Mouse (Mus musculus): Measurements from ENCODE around the gene Gm48551. TPM values are rescaled to one million over a fixed set of nuclear protein-coding genes. Genes with fewer than 3 reads are reported as not detected.

Gene Gm48551
- total RNA-seq (2021), result 1 to 10 TPM; 3.4 to 5.0 TPM

DNA sequence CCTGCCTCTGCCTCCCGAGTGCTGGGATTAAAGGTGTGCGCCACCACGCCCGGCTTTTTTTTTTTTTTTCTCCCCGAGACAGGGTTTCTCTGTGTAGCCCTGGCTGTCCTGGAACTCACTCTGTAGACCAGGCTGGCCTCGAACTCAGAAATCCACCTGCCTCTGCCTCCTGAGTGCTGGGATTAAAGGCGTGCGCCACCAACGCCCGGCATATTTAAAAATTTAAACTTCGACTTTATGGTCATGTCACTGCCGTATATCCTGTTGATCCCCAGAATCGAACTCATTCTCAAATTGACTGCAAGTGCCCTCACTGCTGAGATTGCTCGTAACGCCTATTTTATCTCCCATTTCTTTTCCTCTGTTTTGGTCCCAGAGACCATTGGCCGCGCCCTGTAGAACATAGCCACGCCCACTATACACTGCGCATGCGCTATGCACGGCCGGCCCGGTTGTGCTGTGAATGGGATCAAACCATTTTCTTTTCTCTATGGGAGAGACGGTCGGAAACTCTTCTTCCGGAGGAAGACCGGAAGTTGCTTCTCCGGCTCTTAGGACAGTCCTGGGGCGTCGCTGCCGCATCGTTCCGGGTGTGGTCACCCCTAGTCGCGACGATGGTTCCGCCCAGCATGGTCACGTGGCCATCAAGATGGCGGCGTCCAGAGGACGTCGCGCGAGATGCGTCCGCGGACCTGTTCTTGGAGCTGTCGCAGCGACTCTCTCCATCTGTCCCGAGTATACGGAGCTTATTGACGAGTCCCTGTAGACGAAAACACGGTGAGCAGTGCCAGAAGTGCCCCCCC, at the start of gene Gm48551, which contains the start of gene Dohh:
Gene Gm48551 (plus strand): TSS at position 665 of the 803 bp plus-strand sequence.
Gene Dohh (plus strand): TSS at position 627 of the 803 bp plus-strand sequence.
- intact Hi-C loops (cut with DNase I), result no loop called here

DNA sequence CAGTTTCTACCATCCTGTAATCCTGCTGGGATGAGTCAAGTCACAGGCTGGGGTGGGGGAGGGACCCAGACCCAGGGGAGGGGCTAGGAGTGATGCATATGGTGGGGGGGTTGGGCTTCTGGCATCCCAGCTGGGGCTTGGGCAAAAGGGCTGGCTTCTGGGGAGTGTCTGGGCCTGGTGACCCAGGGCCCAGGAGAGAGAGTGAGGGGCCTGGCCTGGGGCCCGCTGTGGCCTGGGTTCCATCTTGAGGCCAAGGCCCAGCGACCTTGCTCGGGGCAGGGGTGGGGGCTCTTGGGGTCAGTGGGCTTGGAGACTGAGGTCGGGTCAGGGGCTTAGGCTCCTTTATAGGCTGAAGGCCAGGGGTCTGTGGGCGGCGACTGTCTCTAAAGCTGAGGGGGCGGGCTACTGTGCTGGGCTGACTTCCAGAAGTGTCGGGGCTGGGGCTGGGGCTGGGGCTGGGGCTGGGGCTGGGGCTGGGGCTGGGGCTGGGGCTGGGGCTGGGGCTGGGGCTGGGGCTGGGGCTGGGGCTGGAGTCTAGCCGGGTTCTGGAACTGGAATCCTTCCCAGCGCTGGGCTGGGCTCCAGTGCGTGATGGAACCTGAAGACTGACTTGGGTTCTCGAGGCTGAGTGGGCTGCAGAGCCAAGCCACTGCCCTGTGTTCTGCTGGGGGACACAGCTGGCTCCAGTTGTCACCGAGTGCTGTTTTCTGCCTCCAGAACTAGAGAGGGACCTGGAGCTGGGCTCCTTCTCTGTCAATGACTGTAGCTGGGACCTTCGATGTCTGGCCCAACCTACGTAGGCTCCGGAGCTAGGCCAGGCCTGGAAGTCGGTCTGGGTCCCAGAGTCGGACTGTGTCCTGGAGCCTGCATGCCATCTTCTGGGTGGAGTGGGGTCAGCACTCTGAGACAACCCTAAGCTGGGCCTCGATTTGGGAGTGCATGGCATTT, 48.6 kb upstream of the Gm48551 start:
- DNase-seq (ENCODE audit: extremely low spot score in 1 of 2, low spot score in 2 of 2), result no peak
- intact Hi-C loops (cut with DNase I), result no loop called here

More for the DNA sequence above, at the start of gene Gm48551, which contains the start of gene Dohh:
- DNase-seq (ENCODE audit: extremely low spot score in 1 of 2, low spot score in 2 of 2), result peak; percentile 98

DNA sequence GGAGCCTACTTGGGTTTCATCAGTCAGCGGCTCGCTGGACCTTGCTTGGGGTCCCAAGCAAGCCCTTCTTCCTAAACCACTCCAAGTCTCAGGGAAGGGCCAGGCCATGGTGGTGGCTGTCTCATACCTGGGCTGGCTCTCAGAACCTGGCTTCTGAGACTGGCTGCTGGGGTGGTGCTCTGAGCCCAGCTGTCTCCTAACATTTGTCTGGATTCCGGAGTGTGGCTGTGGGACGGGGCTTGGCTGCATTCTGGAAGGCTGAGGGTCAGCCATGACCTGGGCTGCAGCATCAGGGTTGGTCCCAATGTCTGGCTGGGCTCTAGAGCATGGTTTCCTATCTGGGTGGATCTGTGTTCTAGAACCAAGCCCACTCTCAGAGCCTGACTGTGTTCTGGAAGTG, 47.7 kb upstream of the Gm48551 start:
- no peak for DNase-seq (ENCODE audit: extremely low spot score in 1 of 2, low spot score in 2 of 2)
- intact Hi-C loops (cut with DNase I), result no loop called here

DNA sequence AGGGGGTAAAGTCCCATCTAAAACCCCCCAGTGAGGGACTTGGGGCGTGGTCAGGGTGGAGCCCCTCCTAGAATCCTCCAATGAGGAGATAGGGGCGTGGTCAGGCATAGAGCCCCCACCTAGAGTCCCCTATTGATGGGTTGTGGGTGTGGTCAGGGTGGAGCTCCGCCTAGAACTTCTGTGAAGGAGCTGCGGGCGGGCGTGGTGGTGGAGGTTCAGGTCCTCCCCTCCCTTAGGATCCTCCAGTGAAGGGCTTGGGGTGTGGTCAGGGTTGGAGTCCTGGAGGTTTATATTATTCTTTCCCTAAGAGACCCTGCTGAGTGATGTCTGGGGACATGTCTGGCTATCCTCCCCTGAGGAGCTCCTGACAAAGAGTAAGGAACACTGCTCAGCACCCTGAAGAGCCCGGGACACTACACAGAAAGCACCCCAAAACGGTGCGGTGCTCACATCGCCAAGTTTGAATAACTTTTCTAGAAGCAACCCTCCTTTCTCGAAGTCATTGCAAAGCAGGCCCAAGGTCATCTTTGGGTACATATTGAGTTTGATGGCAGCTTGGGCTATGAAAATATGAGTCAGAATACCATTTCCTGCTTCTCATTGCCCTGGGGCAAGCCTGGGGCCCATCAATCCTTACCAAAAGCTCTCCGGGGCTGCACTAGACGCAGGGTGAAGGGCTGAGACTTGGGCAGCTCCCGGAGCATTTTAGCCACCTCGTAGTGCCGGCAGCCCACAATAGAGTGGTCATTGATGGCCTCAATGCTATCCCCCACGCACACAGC, 43.5 kb upstream of the Gm48551 start:
- no peak for DNase-seq (ENCODE audit: extremely low spot score in 1 of 2, low spot score in 2 of 2)
- intact Hi-C loops (cut with DNase I), result no loop called here

DNA sequence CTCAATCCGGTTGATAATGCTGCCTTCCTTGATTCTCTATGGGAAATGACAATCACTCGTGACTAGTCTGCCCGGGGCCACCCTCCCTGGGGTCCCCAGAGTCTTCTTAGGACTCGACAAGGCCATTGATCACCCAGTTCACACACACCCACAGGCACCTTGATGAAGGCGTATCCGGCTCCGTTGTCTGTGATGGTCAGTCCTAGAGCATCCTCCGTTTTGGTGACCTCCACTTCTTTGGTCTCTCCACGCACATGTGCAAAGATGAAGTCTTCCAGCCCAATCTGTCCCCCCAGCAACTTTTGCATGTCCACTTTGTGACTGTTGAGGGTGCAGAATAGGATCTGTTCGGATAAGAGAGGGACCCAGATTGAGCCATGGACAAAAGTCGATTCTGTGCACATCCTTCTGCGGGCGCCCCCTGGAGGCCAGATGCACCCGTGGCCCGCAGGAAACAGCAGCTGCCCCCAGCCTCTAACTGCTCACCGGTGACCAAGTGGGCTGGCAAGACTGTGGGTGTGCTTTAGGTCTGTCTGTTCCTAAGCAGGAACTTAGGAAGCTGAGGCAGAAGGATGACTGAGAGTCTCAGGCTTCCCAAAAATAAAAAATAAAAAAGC, 42.8 kb upstream of the Gm48551 start:
- peak in 1 of 2 experiments; percentile 80 for DNase-seq (ENCODE audit: extremely low spot score in 1 of 2, low spot score in 2 of 2)
- intact Hi-C loops (cut with DNase I), result no loop called here

DNA sequence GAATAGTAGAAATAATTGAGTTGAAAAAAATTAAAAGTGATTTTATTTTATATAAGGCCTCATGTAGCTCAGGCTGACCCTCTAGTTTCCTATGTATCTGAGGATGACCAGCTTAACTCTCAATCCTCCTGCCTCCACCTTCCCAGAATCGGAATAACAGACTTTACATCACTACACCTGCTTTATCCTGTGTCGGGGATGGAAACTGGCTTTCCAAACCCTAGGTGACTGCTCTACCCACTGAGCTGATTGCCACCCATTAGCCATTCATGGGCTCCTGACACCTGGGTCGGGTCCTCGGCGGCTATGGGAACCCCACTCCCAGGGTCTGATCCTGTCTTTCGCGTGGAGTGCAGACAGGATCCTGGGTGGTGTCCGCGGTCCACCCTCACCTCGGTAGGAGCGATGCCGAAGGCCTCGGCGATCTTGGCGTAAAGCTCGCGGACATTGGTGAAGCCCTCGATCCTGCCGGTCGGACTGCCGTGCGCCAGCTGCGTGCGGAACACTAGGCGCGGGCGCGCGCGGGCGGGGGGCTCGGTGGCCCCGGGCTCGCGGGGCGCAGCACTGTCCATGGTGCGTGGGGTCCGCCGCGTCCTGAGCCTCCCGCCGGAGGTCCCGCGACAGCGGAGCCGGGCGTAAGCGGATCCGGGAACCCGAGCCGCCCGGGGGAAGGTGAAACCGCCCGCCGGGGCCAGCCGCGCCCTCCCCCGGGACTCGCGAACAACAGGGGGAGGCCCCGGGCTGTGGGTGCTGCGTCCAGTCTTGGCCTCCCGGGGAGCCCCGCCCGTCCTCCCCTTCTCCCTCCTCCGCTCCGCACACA, 41.4 kb upstream of the Gm48551 start, which contains the start of gene Gipc3:
Gene Gipc3 (minus strand): TSS at position 581 of the 820 bp plus-strand sequence.
- no peak for DNase-seq (ENCODE audit: extremely low spot score in 1 of 2, low spot score in 2 of 2)
- intact Hi-C loops (cut with DNase I), result no loop called here

DNA sequence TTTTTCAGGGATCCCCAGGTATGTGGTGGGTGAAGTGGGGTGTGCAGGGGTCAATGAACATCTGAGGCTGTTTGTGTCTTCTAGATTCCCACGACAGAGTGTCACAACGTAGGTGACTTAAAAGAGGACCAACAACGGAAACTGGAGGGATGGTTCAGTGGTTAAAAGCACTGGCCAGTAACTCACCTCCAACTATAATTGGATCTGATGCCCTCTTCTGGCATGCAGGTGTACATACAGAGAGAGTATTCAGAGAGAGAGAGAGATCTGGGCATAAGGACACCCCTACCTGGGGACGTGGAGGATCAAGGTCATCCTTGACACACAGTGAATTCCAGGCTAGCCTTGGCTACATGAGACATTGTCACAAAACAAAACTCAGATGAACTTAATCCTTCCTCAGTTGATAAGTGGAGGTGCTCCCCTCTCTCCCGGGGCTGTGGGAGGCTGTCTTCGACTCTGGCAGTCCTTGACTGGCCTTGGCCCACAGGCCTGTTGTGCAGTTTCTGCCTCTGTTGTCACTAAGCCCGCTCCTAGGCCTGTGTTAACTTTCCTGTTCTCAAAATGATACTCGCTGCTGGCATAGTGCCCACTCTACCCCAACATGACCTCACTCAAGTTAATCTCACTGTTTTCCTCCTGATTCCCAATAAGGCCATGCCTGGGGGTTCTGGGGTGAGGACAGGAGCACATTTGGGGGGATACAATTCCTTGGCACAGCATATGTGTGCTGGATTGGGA, 39.7 kb upstream of the Gm48551 start:
- intact Hi-C loops (cut with DNase I), result loop anchor here (5.0 kb wide), 1 partner anchor 147 kb away; no protein-coding TSS in a partner anchor
- DNase-seq (ENCODE audit: extremely low spot score in 1 of 2, low spot score in 2 of 2), result no peak

DNA sequence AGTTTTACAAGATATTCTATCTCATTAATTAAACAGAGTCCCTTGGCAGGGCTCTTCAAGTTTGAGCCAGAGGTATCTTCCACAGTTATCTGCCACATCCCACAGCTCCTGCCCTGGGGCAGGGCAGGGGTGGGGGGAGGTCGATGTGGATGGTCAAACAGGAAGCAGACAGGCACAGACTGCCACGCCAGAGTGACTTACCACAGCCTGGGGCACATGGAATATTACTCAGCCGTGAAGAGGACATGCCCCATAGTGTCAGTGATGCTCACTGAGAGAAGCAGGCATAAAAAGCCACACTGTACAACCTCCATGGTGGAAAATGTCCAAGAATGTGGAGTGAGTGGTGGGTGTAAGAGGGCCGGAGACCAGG, 39.1 kb upstream of the Gm48551 start:
- intact Hi-C loops (cut with DNase I), result loop anchor here (5.0 kb wide), 1 partner anchor 148 kb away; no protein-coding TSS in a partner anchor
- no peak for DNase-seq (ENCODE audit: extremely low spot score in 1 of 2, low spot score in 2 of 2)

DNA sequence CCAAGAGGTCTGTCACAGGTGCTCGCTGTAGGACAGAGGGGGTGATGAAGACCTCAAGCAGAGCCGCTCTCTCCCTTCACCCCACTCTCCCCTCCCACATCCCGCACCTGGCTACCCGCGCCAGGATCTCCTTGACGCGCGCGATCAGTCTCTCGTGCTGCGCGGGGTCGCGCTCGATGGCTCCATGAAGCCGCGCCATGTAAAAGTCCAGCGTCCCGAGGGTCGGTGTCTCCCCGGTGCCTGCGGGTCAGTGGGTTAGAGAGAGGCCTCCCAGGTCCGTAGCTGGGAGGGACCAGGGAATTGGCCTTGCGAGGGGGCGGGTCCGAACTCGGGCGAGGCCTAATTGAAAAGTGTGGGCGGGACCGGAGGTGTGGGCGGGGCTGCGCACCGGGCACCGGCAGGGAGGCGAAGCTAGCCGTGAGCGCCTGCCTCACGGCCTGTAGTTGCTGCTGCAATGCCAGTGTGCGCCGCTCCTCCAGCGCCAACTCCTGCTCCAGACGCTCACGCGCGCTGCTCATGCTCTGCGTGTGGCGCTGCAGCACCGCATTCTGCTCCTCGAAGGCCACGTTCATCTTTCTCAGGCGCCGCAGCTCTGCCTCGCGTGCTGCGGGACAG, 37.7 kb upstream of the Gm48551 start:
- intact Hi-C loops (cut with DNase I), result loop anchor here (5.0 kb wide), 1 partner anchor 149 kb away; no protein-coding TSS in a partner anchor
- DNase-seq (ENCODE audit: extremely low spot score in 1 of 2, low spot score in 2 of 2), result peak in 1 of 2 experiments; percentile 76

DNA sequence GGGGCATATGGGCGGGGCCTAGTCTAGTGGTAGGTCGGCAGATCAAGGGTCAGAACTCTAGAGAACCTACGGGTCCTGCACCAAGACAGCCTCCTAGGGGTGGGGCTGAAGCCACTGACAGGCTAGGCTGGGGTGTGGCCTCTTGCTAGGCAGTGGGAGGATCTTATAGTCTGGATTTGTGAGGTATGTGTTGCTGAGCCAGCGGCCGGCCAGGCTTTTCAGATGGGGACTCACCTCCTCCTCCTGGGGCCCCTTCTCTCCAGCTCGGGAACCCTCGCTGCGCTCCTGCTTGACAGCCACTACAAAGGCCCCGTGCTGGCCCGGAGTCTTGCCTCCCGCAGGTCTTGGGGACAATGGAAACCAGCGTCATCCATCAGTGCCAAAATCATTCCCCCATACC, 35.1 kb upstream of the Gm48551 start:
- DNase-seq (ENCODE audit: extremely low spot score in 1 of 2, low spot score in 2 of 2), result peak in 1 of 2 experiments; percentile 66
- intact Hi-C loops (cut with DNase I), result loop anchor here (5.0 kb wide), 1 partner anchor 152 kb away; no protein-coding TSS in a partner anchor

DNA sequence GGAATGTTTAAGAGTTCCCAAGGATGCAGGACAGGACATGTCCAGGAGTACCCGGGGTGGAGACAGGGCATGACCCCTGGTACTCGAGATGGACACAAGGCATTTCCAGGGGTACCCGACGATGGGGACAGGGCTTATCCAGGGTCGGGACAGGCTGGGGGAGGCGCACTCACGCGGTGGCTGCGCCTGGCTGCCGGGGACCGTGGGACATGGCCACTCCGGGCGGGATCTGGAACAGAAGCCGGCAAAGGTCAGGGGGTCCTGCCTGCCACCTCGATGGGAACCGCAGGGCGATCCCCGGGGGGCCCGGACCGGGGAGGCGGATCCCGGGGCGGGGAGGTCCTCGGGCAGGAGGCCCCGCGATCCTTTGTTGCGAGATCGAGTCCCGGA, 34.3 kb upstream of the Gm48551 start:
- intact Hi-C loops (cut with DNase I), result loop anchor here (5.0 kb wide), 1 partner anchor 153 kb away; no protein-coding TSS in a partner anchor
- DNase-seq (ENCODE audit: extremely low spot score in 1 of 2, low spot score in 2 of 2), result no peak

DNA sequence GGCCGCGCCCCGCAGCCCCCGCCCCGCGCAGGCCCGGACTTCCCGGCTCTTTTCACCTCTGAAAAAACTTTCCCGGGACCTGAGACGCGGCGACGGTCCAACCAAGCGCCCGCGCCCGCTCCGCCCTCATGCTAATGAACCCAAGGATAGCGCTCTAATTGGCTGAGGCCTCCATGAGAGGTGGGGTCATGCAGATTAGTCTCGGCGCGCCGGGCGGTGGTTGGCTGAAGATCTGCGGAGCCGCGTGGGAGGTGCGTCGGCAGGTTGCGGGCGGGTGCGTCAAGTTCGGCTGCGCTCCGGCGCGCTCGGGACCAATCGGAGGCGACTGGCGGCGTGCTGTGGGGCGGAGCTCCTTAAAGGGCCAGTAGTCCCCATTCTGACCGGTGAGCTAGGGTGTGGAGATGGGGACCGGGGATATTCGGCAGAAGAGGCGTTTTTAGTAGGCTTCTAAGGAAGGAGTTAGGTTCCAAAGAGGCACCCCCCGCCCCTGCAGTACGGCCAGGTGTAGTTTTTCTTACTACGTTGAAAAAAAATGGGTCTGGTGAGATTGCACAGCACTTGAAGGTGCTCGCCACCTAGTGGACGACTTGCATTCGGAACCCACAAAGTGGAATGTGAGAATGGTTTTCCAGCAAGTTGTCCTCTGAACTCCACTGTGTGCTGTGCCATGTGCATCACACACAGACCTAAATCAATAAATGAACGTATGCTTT, 33.8 kb upstream of the Gm48551 start, which contains the start of gene Hmg20b:
Gene Hmg20b (minus strand): TSS at position 130 of the 713 bp plus-strand sequence.
- peak; percentile 99 to 100 for DNase-seq (ENCODE audit: extremely low spot score in 1 of 2, low spot score in 2 of 2)
- intact Hi-C loops (cut with DNase I), result no loop called here

DNA sequence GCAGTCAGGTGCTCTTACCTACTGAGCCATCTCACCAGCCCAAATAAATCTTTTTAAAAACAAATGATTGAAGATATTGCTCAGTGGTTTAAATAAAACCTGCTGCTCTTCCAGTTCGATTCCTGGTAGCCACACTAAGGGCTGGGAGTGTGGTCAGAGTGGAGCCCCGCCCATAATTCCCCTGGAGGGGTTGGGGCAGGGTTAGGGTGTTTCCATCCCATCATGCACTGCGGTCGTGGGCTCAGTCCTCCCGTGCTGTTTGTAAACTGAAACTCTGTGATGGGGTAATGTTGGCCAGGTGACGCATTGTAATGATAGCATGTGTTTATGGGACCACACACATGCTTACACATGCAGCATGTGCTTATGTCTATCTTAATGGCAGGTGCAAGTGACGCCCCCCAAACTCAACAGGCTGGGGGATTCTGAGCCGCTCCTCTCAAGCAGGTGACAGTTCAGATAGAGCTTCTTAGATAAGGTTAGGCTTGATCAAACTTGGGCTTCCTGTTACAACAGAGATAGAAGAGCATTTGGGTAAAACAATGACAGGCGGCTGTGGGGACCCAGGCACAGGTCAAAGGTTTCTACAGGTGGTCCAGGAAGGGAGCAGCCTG, 32.5 kb upstream of the Gm48551 start:
- intact Hi-C loops (cut with DNase I), result loop anchor here (2.0 kb wide), 1 partner anchor 61 kb away; the partner anchor contains the start of gene Tjp3
- DNase-seq (ENCODE audit: extremely low spot score in 1 of 2, low spot score in 2 of 2), result no peak

DNA sequence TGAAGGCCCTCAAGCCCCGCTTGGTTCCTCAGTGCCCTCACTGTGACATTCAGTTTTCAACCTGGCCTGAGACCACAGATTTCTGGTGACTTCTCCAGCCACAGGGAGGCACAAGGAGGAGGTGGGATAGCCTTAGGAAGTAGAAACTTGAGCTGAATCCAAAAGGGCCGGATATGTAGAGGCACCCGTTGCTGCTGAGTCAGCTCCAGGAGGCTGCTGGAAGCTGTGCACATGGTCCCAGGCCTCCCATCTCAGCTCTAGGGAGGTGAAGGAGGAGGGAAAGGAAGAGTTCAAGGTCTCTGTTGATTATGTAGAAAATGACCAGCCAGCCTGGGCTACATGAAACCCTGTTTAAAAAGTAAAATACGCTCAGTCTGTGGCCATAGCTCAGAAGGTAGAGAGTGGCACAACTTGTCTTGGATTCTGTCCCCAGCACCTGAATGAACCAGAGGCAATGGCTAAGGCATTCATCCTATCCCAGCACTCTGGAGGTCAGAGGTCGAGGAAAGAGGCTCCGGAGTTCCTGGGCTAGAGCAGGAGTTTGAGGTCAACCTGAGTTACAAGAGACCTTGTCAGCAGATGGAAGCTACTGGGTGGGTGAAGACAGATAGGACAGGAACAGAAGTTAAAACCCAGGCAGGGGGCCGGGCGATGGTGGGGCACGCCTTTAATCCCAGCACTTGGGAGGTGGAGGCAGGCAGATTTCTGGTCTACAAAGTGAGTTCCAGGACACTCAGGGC, 29.4 kb upstream of the Gm48551 start:
- DNase-seq (ENCODE audit: extremely low spot score in 1 of 2, low spot score in 2 of 2), result no peak
- intact Hi-C loops (cut with DNase I), result no loop called here
